Mouse (Mus musculus): ENCODE data around the gene Rpain. TPM values are rescaled to one million over a fixed set of nuclear protein-coding genes. Genes with fewer than 3 reads are reported as not detected.

Gene Rpain
- polyA plus RNA-seq, 1 experiment: 4.6 TPM

GRCm38 (mm10) chr11:71019201-71020068, 49.4 kb downstream of the Rpain start, which contains the start of the genes Mis12 and Derl2:
Gene Mis12 (plus strand): TSS chr11:71019611.
Gene Derl2 (minus strand): TSS chr11:71019841.
- no peak for TF ChIP-seq GATA1 (IDR thresholded peaks at IDR 0.05; ENCODE audit: low read length)

Other genes starting within 250 kb of the Rpain start
- gene Zfp3, start 206.0 kb upstream of the Rpain start, polyA plus RNA-seq (2012): 2.6 and 3.6 TPM in 2 replicates
- not detected in 2 replicates for gene Scimp, start 157.6 kb upstream of the Rpain start, polyA plus RNA-seq (2012)
- 19.5 and 24.2 TPM in 2 replicates for gene Rabep1, start 125.4 kb upstream of the Rpain start, polyA plus RNA-seq (2012)
- 83.4 and 102 TPM in 2 replicates for gene Nup88, start 240 bp upstream of the Rpain start, polyA plus RNA-seq (2012)
- 967 and 1,218 TPM in 2 replicates for gene C1qbp, start 12.8 kb downstream of the Rpain start, polyA plus RNA-seq (2012)
- gene Dhx33, start 34.2 kb downstream of the Rpain start, polyA plus RNA-seq (2012): 13.6 and 15.0 TPM in 2 replicates
- gene Mis12, start 49.4 kb downstream of the Rpain start, polyA plus RNA-seq (2012): 2.7 and 4.8 TPM in 2 replicates
- 25.1 and 36.0 TPM in 2 replicates for gene Derl2, start 49.6 kb downstream of the Rpain start, polyA plus RNA-seq (2012)
- gene 6330403K07Rik, start 63.3 kb downstream of the Rpain start, polyA plus RNA-seq (2012): 0.09 TPM in 1 of 2 replicates, not detected in the other
- not detected in 2 replicates for gene Nlrp1a, start 174.5 kb downstream of the Rpain start, polyA plus RNA-seq (2012)

Data from G1E-ER4 (cell line).